Mouse (Mus musculus) heart, embryonic 14.5 days (tissue): ENCODE data around the gene Crybb1. TPM values are rescaled to one million over a fixed set of nuclear protein-coding genes. Genes with fewer than 3 reads are reported as not detected.

ENCODE experiments used
- ATAC-seq: fragments of 200-750 bp; cut with Nextera tagmentation; 2 replicates; pipeline ENCODE4 v1.8.0; 2017; ENCODE audit warnings: low read depth, moderate TSS enrichment; ENCODE audit not compliant: insufficient number of reproducible peaks, insufficient read depth, low FRiP score
- H3K27ac ChIP-seq, 2 experiments: fragments of 200-500 bp in 1 of 2; fragments of 300-500 bp in 1 of 2; sonication (generic) in 1 of 2; replicated peaks in 1 of 2; 2 replicates each; pipeline ENCODE4 v1.5.1; 2012 to 2014; ENCODE audit warnings: low read depth in 2 of 2, low read length in 2 of 2, control low read depth in 1 of 2, mild to moderate bottlenecking in 1 of 2, mixed read lengths in 1 of 2; ENCODE audit not compliant: control insufficient read depth in 1 of 2, insufficient read depth in 1 of 2
- H3K27me3 ChIP-seq: fragments of 300-500 bp; sonication (generic); 2 replicates; pipeline ENCODE4 v1.6.1; 2014; ENCODE audit warnings: mild to moderate bottlenecking, low read length, control low read depth; ENCODE audit not compliant: control insufficient read depth, insufficient read depth
- H3K36me3 ChIP-seq: fragments of 300-500 bp; sonication (generic); 2 replicates; pipeline ENCODE4 v1.6.1; 2014; ENCODE audit warnings: mild to moderate bottlenecking, control low read depth, low read length, mixed read lengths; ENCODE audit not compliant: control insufficient read depth, insufficient read depth
- H3K4me1 ChIP-seq, 2 experiments: fragments of 200-500 bp in 1 of 2; fragments of 300-500 bp in 1 of 2; sonication (generic) in 1 of 2; 2 replicates each; pipeline ENCODE4 v1.6.1; 2012 to 2014; ENCODE audit warnings: low read length in 2 of 2, control low read depth in 1 of 2, mixed read lengths in 1 of 2; ENCODE audit not compliant: control insufficient read depth in 2 of 2, insufficient read depth in 2 of 2
- H3K4me2 ChIP-seq: fragments of 300-500 bp; sonication (generic); 2 replicates; pipeline ENCODE4 v1.6.1; 2014; ENCODE audit warnings: mild to moderate bottlenecking, low read length
- H3K4me3 ChIP-seq, 2 experiments: fragments of 200-500 bp in 1 of 2; fragments of 300-500 bp in 1 of 2; sonication (generic) in 1 of 2; 2 replicates each; pipeline ENCODE4 v1.5.1; 2012 to 2014; ENCODE audit warnings: low read length in 2 of 2, mild to moderate bottlenecking in 2 of 2, control low read depth in 1 of 2, low read depth in 1 of 2, moderate library complexity in 1 of 2; ENCODE audit not compliant: control insufficient read depth in 1 of 2, insufficient read depth in 1 of 2
- H3K9ac ChIP-seq: fragments of 300-500 bp; sonication (generic); 2 replicates; pipeline ENCODE4 v1.6.1; 2014; ENCODE audit warnings: mild to moderate bottlenecking, low read length
- H3K9me3 ChIP-seq: fragments of 300-500 bp; sonication (generic); 2 replicates; pipeline ENCODE4 v1.6.1; 2016; ENCODE audit warnings: low read length, control low read depth; ENCODE audit not compliant: control insufficient read depth
- WGBS: fragments of 180-500 bp; shearing (Covaris S2); extraction: QIAGEN DNeasy Blood & Tissue Kit; methylation state at CpG from one replicate; pipeline ENCODE4 v1.1.7; 2014; 5-methylcytosine and 5-hydroxymethylcytosine counted together
- polyA plus RNA-seq: library from polyadenylated mRNA; unstranded; fragments of >200 nt; fragmentation: Nextera tagmentation; extraction: Ambion mirVana; gene quantifications from 2 replicates; pipeline ENCODE4 v1.2.1, GENCODE M21; 2014

The Crybb1 gene
- polyA plus RNA-seq, 1 experiment from 2014 or later: 1.0 TPM

DNA sequence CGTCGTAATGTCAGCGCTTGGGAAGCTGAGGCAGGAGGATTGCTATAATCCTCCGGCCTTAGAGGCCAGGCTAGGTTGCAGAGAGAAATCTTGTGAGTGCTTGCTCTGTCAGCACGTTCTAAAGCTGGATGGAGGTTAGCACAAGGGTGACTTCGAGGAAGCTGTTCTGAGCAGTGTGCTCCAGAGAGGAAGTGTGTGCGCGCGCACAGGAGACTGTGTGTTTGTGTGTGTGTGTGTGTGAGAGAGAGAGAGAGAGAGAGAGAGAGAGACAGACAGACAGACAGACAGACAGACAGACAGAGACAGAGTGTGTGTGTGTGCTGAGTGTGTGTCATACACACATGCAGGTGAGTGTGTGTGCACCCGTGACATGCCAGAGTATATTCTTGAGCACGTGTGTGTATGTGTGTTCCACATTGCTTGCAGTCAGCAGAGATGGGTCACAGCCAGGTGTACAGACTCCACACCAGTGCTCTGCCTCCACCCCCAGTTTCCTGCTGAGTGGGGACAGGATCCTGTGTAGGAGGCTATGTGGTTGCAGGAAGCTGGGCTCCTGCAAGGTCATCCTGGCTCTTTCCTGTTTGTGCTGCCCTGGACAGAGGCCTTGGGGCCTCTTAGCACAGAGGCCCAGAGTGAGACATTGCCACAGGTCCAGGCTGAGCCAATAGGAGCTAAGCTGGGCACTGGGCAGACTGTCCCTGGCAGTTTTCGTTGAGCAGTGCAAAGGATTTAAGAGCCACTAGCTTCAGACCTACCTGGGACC, 42.8 kb downstream of the Crybb1 start:
- Histone ChIP-seq H3K27ac (peak overlapping the region; percentile 70 to 71), H3K36me3 (no peaks in the 10 kb centered on the region), H3K4me3 (no peak overlapping the region), H3K4me2 (no peak overlapping the region), H3K4me1 (peaks cover 24 to 42% of the 10 kb centered on the region in 2 experiments), H3K27me3 (no peaks in the 10 kb centered on the region), H3K9ac (no peak overlapping the region), H3K9me3 (no peaks in the 10 kb centered on the region)
- WGBS: 71% methylated on average over 12 of the region's 12 CpGs
- ATAC-seq: peak; percentile 70

DNA sequence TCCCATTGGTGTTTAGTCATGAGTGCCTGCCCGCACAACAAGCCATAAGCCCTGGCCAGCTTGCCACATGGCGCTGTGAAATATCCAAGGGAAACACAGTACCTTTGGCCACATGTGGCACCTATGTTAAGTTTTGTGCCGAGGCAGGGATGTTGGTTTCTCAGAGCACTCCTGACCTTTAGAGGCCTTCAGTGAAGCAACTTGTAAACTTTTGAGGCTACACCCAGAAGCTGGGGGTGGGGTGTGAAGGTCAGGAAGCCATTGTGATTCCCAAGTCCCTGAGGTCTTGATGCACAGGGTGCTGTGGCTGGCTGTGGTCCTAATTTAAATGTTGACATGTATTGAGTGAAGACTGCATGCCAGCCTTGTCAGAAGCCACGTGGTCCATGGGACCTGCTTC, 43.8 kb downstream of the Crybb1 start:
- no peak for ATAC-seq
- H3K4me2 ChIP-seq: no peak overlapping the region
- peaks cover 24 to 39% of the 10 kb centered on the region in 2 experiments for H3K4me1 ChIP-seq

DNA sequence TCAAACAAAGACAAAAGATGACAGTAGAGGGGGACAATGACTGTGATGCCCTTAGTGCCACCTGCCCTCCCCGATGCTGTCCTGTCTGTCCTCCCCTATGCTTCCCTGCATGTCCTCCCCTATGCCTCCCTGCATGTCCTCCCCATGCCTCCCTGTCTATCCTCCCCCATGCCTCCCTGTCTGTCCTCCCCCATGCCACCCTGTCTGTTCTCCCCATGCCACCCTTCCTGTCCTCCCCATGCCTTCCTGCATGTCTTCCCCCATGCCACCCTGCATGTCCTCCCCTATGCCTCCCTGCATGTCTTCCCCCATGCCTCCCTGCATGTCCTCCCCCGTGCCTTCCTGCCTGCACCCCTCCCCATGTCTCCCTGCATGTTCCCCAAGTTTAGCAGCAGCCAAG, 44.5 kb downstream of the Crybb1 start:
- no peak overlapping the region for H3K4me3 ChIP-seq

More for the DNA sequence above, 43.8 kb downstream of the Crybb1 start:
- no peak overlapping the region for H3K9ac ChIP-seq
- H3K27me3 ChIP-seq: no peaks in the 10 kb centered on the region
- no peak overlapping the region for H3K4me3 ChIP-seq
- H3K9me3 ChIP-seq: no peaks in the 10 kb centered on the region
- H3K27ac ChIP-seq: peak overlapping the region; percentile 38 to 70; a peak in 3 of 4 replicates
- WGBS: 77% methylated on average over 4 of the region's 4 CpGs
- no peaks in the 10 kb centered on the region; the same call in 1 of the 2 replicates for H3K36me3 ChIP-seq

GRCm38 (mm10) chr5:112300721-112301308, 45.2 kb downstream of the Crybb1 start:
- H3K36me3 ChIP-seq: peaks cover 2% of the 10 kb centered on the region; the same call in 1 of the 2 replicates
- H3K27me3 ChIP-seq: no peaks in the 10 kb centered on the region
- peaks cover 19 to 31% of the 10 kb centered on the region in 2 experiments for H3K4me1 ChIP-seq
- no peak overlapping the region for H3K4me2 ChIP-seq
- no peak overlapping the region for H3K27ac ChIP-seq
- H3K4me3 ChIP-seq: no peak overlapping the region
- 75% methylated on average over 6 of the region's 6 CpGs for WGBS
- no peak overlapping the region for H3K9ac ChIP-seq
- ATAC-seq: no peak
- no peaks in the 10 kb centered on the region for H3K9me3 ChIP-seq

More for the DNA sequence above, 44.5 kb downstream of the Crybb1 start:
- Histone ChIP-seq H3K9ac (no peak overlapping the region), H3K4me1 (peaks cover 19 to 34% of the 10 kb centered on the region in 2 experiments), H3K9me3 (no peaks in the 10 kb centered on the region), H3K27me3 (no peaks in the 10 kb centered on the region), H3K4me2 (no peak overlapping the region), H3K27ac (no peak overlapping the region), H3K36me3 (no peaks in the 10 kb centered on the region; the same call in 1 of the 2 replicates)
- ATAC-seq: no peak
- 73% methylated on average over 2 of the region's 2 CpGs for WGBS

DNA sequence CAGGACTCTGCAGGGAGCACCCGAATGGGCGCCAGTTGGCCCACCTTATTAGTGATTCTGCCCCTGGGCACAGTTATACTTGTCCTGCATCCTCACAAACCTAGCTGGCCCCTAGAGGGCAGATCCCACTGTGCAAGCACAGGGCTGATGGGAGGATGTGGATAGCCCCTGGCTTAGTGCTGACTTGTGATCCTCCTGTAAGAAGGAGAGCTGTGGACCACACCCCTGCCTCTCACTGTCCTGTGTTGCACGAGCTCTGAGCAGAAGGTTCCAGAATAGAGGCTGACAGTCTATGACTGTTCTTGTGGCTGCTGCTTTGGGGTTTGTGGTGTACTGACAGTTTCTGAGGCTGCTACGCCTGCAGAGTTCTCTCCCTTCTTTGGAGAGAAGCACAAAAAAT, 46.1 kb downstream of the Crybb1 start:
- peaks cover 7% of the 10 kb centered on the region; the same call in 1 of the 2 replicates for H3K36me3 ChIP-seq
- H3K4me3 ChIP-seq: no peak overlapping the region
- H3K9ac ChIP-seq: no peak overlapping the region
- ATAC-seq: no peak
- 73% methylated on average over 4 of the region's 4 CpGs for WGBS
- H3K27me3 ChIP-seq: no peaks in the 10 kb centered on the region
- H3K4me2 ChIP-seq: no peak overlapping the region
- no peak overlapping the region for H3K27ac ChIP-seq
- H3K4me1 ChIP-seq: peaks cover 18 to 25% of the 10 kb centered on the region in 2 experiments
- no peaks in the 10 kb centered on the region for H3K9me3 ChIP-seq

GRCm38 (mm10) chr5:112302310-112302709, 46.7 kb downstream of the Crybb1 start:
- Histone ChIP-seq H3K27ac (no peak overlapping the region), H3K4me2 (no peak overlapping the region), H3K27me3 (no peaks in the 10 kb centered on the region), H3K36me3 (peaks cover 9% of the 10 kb centered on the region; the same call in 1 of the 2 replicates), H3K4me3 (no peak overlapping the region), H3K4me1 (peaks cover 12 to 18% of the 10 kb centered on the region in 2 experiments), H3K9ac (no peak overlapping the region), H3K9me3 (no peaks in the 10 kb centered on the region)
- no peak for ATAC-seq
- 72% methylated on average over 5 of the region's 5 CpGs for WGBS

- no peaks in the 10 kb centered on the region for H3K27me3 ChIP-seq
- WGBS: 82% methylated on average over 5 of the region's 5 CpGs
- no peak overlapping the region for H3K9ac ChIP-seq
- no peak overlapping the region for H3K27ac ChIP-seq
- H3K4me3 ChIP-seq: no peak overlapping the region
- no peaks in the 10 kb centered on the region for H3K9me3 ChIP-seq
- no peak for ATAC-seq
- H3K4me1 ChIP-seq: no peaks in the 10 kb centered on the region
- peaks cover 41% of the 10 kb centered on the region for H3K36me3 ChIP-seq
- H3K4me2 ChIP-seq: no peak overlapping the region
Measured at GRCm38 (mm10) chr5:112305842-112306241, 50.2 kb downstream of the Crybb1 start.
